Mouse (Mus musculus) embryonic fibroblast, embryonic 13.5 days (primary cell): ENCODE measurements around the gene Gps1.
A peak's percentile ranks its signal among the peaks of the same experiment; 100 is the strongest.

Source experiments
- CTCF ChIP-seq: IDR thresholded peaks from 2 replicates; pipeline ENCODE4 v1.5.1; 2011; ENCODE audit warnings: mild to moderate bottlenecking, control low read depth, low read length, moderate library complexity, borderline replicate concordance; ENCODE audit not compliant: insufficient read depth
- POLR2A ChIP-seq: IDR thresholded peaks from 2 replicates; pipeline ENCODE4 v1.6.1; 2011; ENCODE audit warnings: low read depth, mild to moderate bottlenecking, control low read depth, low read length, moderate library complexity

DNA sequence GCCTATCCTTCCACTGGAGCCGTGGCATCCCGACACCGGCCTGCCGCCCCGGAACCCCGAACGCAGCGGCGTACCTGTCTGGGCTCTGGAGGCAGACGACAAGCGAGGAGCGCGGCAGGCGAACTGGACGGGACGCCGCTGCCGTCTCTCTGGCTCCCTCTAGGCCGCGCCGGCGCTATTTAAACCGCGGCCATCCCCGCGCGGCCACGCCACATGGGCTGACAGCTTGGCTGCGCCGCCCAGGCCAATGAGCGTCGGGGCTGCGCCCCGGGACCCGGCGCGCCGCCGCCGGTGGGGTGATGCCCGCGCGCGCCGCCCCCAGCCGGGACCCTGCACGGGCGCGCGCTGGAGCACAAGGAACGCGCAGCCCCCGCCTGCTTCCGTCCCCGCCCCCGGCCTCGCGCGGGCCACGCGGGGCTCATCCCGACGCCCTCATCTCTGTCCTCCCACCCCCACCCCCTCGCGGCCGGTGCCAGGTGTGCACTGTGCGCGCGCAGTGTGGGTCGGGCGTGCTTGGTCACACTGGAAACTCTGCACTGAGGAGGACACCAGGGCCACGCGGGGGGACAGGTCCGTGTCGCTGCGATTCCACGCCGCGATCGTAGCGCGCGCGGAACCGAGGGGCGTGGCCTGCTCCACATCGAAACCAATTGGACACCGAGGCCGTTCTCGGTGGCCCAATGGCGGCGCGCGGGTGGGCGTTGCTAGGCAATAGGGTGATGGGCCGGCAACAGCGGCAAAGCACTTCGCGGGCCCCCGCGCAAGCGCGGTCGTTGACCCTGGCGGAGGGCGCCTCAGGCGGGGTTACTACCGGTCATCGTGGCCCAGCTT, 40.1 kb downstream of the Gps1 start, which contains the start of gene Fasn:
- TF ChIP-seq CTCF (peak; percentile 52; the same call in 1 of the 2 replicates), POLR2A (peak; percentile 100)
